Mouse (Mus musculus): ENCODE data around the gene Rccd1. TPM values are rescaled to one million over a fixed set of nuclear protein-coding genes. Genes with fewer than 3 reads are reported as not detected.

Rccd1 gene
- total RNA-seq, 4 experiments from 2014 or later, result 16.3 to 21.7 (median 18.0) TPM

- DNase-seq (ENCODE audit: low spot score in 2 of 2), result no peak
Observed at GRCm38 (mm10) chr7:80301522-80301921, 22.7 kb downstream of the Rccd1 start.

- DNase-seq (ENCODE audit: low spot score in 2 of 2), result no peak
Observed at GRCm38 (mm10) chr7:80299568-80299967, 24.7 kb downstream of the Rccd1 start.

- DNase-seq (ENCODE audit: low spot score in 2 of 2), result no peak
Observed at GRCm38 (mm10) chr7:80298754-80299153, 25.5 kb downstream of the Rccd1 start.

GRCm38 (mm10) chr7:80297041-80297440 lies 27.2 kb downstream of the Rccd1 start:
- no peak for DNase-seq (ENCODE audit: low spot score in 2 of 2)

GRCm38 (mm10) chr7:80296462-80296861 lies 27.8 kb downstream of the Rccd1 start:
- DNase-seq (ENCODE audit: low spot score in 2 of 2), result no peak

GRCm38 (mm10) chr7:80294764-80295648 lies 29.2 kb downstream of the Rccd1 start:
- no peak for DNase-seq (ENCODE audit: low spot score in 2 of 2)

- peak; percentile 98 for DNase-seq (ENCODE audit: low spot score in 2 of 2)
Observed at GRCm38 (mm10) chr7:80294062-80294763, 30.0 kb downstream of the Rccd1 start, which contains the start of gene Prc1. Gene Prc1 (plus strand): TSS chr7:80294450.

GRCm38 (mm10) chr7:80287736-80288135 lies 36.5 kb downstream of the Rccd1 start:
- DNase-seq (ENCODE audit: low spot score in 2 of 2), result no peak

GRCm38 (mm10) chr7:80285725-80286124 lies 38.5 kb downstream of the Rccd1 start:
- DNase-seq (ENCODE audit: low spot score in 2 of 2), result no peak

GRCm38 (mm10) chr7:80284391-80284790 lies 39.9 kb downstream of the Rccd1 start:
- no peak for DNase-seq (ENCODE audit: low spot score in 2 of 2)

GRCm38 (mm10) chr7:80283226-80283918 lies 40.9 kb downstream of the Rccd1 start:
- no peak for DNase-seq (ENCODE audit: low spot score in 2 of 2)

GRCm38 (mm10) chr7:80281646-80282045 lies 42.6 kb downstream of the Rccd1 start:
- no peak for DNase-seq (ENCODE audit: low spot score in 2 of 2)

- no peak for DNase-seq (ENCODE audit: low spot score in 2 of 2)
Observed at GRCm38 (mm10) chr7:80280998-80281397, 43.3 kb downstream of the Rccd1 start.

- no peak for DNase-seq (ENCODE audit: low spot score in 2 of 2)
Observed at GRCm38 (mm10) chr7:80280032-80280431, 44.2 kb downstream of the Rccd1 start.

GRCm38 (mm10) chr7:80276374-80276773 lies 47.9 kb downstream of the Rccd1 start:
- DNase-seq (ENCODE audit: low spot score in 2 of 2), result no peak

GRCm38 (mm10) chr7:80273456-80273855 lies 50.8 kb downstream of the Rccd1 start:
- no peak for DNase-seq (ENCODE audit: low spot score in 2 of 2)

- no peak for DNase-seq (ENCODE audit: low spot score in 2 of 2)
Observed at GRCm38 (mm10) chr7:80269751-80270255, 54.5 kb downstream of the Rccd1 start.

GRCm38 (mm10) chr7:80268897-80269750 lies 55.1 kb downstream of the Rccd1 start, which contains the start of gene Vps33b:
Gene Vps33b (plus strand): TSS chr7:80269649.
- DNase-seq (ENCODE audit: low spot score in 2 of 2), result peak; percentile 95 to 98

- no peak for DNase-seq (ENCODE audit: low spot score in 2 of 2)
Observed at GRCm38 (mm10) chr7:80267764-80268163, 56.5 kb downstream of the Rccd1 start.

GRCm38 (mm10) chr7:80264606-80265005 lies 59.6 kb downstream of the Rccd1 start:
- DNase-seq (ENCODE audit: low spot score in 2 of 2), result no peak
